Mouse (Mus musculus): Measurements from ENCODE around the gene Sept9. TPM values are rescaled to one million over a fixed set of nuclear protein-coding genes. Genes with fewer than 3 reads are reported as not detected.

The Sept9 gene
- polyA plus RNA-seq, 1 experiment from 2014 or later: 34.5 TPM

- H3K9me3 ChIP-seq (ENCODE audit: low read length): no peaks in the 10 kb centered on the region
- no peak overlapping the region for H3K9ac ChIP-seq (replicated peaks)
- TF ChIP-seq EP300 (IDR thresholded peaks at IDR 0.05; ENCODE audit: low read depth) (no peak), CTCF (IDR thresholded peaks at IDR 0.05; ENCODE audit: low read depth) (no peak)
- H3K4me1 ChIP-seq (ENCODE audit: insufficient read depth): peaks cover 12% of the 10 kb centered on the region
- no peaks in the 10 kb centered on the region for H3K27me3 ChIP-seq (ENCODE audit: insufficient read depth, low read length)
- H3K36me3 ChIP-seq (replicated peaks; ENCODE audit: insufficient read depth, low read length): no peaks in the 10 kb centered on the region
- H3K27ac ChIP-seq (ENCODE audit: low read depth): no peak overlapping the region
- ATAC-seq (no peak), DNase-seq (no peak)
- H3K4me2 ChIP-seq (ENCODE audit: low read depth, low read length): no peak overlapping the region
- no peak overlapping the region for H3K4me3 ChIP-seq (ENCODE audit: low read depth, low read length)
- 52% methylated on average over 5 of the region's 5 CpGs for WGBS (ENCODE audit: insufficient replicate concordance)
Observed at GRCm38 (mm10) chr11:117247541-117247940, 48.1 kb downstream of the Sept9 start.

GRCm38 (mm10) chr11:117248734-117249248 lies 49.3 kb downstream of the Sept9 start:
- Histone ChIP-seq H3K4me1 (ENCODE audit: insufficient read depth) (peaks cover 12% of the 10 kb centered on the region), H3K27ac (ENCODE audit: low read depth) (no peak overlapping the region), H3K4me2 (ENCODE audit: low read depth, low read length) (no peak overlapping the region), H3K27me3 (ENCODE audit: insufficient read depth, low read length) (no peaks in the 10 kb centered on the region), H3K9ac (replicated peaks) (no peak overlapping the region), H3K36me3 (replicated peaks; ENCODE audit: insufficient read depth, low read length) (no peaks in the 10 kb centered on the region), H3K4me3 (ENCODE audit: low read depth, low read length) (no peak overlapping the region), H3K9me3 (ENCODE audit: low read length) (no peaks in the 10 kb centered on the region)
- no peak for TF ChIP-seq EP300 (IDR thresholded peaks at IDR 0.05; ENCODE audit: low read depth)
- TF ChIP-seq CTCF (IDR thresholded peaks at IDR 0.05; ENCODE audit: low read depth): no peak
- 60% methylated on average over 11 of the region's 11 CpGs for WGBS (ENCODE audit: insufficient replicate concordance)
- DNase-seq: no peak
- ATAC-seq: no peak

DNA sequence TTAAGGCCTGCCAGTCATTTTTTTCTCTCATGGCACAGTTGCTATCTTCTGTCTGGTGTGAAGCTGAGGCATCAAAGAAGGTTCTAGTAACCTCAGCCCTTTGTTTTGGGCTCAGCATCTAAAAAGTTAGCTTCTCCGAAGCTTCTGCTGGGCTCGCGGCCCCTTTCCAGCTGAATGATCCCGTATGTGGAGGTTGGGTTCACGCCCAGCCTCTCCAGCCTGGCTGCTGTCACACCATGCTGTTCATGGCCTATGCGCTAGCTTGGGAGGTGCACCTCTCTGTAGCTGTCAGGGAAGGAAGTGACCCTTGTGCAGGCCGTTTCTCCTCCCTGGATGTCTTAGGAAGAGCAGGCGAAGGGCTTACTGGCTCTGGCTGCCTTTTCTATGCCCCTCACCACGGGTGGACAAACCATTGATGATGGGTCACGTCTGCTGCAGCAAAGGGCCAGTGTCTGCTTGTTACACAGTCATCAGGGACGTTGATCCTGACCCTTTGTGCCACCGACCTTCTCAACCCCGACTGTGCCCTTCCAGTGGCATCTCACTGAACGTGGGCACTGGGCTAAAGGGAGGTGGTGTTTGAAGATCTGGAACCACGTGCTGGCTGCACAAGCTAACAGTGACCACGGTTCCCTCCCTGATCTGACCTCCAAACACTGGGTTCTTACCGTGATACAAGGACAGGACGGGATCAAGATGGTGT lies 50.0 kb downstream of the Sept9 start:
- no peaks in the 10 kb centered on the region for H3K27me3 ChIP-seq (ENCODE audit: insufficient read depth, low read length)
- H3K4me3 ChIP-seq (ENCODE audit: low read depth, low read length): no peak overlapping the region
- H3K27ac ChIP-seq (ENCODE audit: low read depth): no peak overlapping the region
- no peak overlapping the region for H3K9ac ChIP-seq (replicated peaks)
- H3K36me3 ChIP-seq (replicated peaks; ENCODE audit: insufficient read depth, low read length): no peaks in the 10 kb centered on the region
- ATAC-seq: no peak
- DNase-seq: no peak
- H3K4me1 ChIP-seq (ENCODE audit: insufficient read depth): peaks cover 12% of the 10 kb centered on the region
- no peaks in the 10 kb centered on the region for H3K9me3 ChIP-seq (ENCODE audit: low read length)
- no peak overlapping the region for H3K4me2 ChIP-seq (ENCODE audit: low read depth, low read length)
- 65% methylated on average over 18 of the region's 18 CpGs for WGBS (ENCODE audit: insufficient replicate concordance)
- TF ChIP-seq CTCF (IDR thresholded peaks at IDR 0.05; ENCODE audit: low read depth) (no peak), EP300 (IDR thresholded peaks at IDR 0.05; ENCODE audit: low read depth) (no peak)

DNA sequence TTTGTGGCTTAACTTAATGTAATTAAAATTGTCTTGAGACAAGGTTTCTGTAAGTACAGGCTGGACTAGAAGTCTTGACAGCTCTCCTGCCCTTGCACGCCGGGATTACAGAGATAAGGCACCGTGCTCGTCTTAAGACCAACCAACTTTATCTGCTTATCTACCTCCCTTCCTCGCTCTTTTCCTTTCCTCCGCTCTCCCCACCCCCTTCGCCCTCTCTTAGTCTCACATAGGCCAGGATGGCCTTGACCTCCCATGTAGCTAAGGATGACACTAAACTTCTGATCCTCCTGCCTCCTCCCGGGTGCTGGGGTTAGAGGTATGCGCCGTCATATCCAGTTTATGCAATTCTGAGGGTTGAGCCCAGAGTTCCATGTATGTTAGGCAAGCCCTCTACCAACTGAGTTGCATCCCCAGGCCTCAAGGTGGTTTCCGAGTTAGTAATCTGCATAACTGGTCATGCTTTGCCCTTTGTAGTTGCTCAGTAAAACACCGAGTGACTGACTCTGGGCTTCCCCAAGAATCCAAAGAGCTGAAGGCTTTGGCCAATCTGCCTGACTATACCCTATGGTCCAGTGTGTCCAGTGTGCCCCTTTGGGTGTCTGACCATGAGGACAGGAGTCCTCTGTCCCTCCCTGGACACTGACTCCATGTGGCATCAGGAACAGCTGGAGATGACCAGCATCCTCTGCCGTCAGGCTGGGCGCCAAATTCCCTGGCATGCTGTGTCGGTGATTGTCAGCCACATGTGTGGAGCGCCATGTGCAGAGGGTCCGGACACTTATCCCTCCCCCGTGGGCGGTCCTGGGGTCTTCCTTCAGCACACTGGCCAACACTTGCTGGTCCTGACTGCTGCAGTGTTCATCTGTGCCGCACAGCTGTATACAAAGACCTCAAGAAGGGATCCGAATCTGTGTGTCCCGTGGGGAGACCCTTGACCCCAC lies 50.8 kb downstream of the Sept9 start:
- Histone ChIP-seq H3K9me3 (ENCODE audit: low read length) (no peaks in the 10 kb centered on the region), H3K4me2 (ENCODE audit: low read depth, low read length) (no peak overlapping the region), H3K4me3 (ENCODE audit: low read depth, low read length) (no peak overlapping the region), H3K4me1 (ENCODE audit: insufficient read depth) (peaks cover 12% of the 10 kb centered on the region), H3K36me3 (replicated peaks; ENCODE audit: insufficient read depth, low read length) (no peaks in the 10 kb centered on the region), H3K9ac (replicated peaks) (no peak overlapping the region), H3K27ac (ENCODE audit: low read depth) (no peak overlapping the region), H3K27me3 (ENCODE audit: insufficient read depth, low read length) (no peaks in the 10 kb centered on the region)
- TF ChIP-seq CTCF (IDR thresholded peaks at IDR 0.05; ENCODE audit: low read depth): no peak
- no peak for TF ChIP-seq EP300 (IDR thresholded peaks at IDR 0.05; ENCODE audit: low read depth)
- WGBS (ENCODE audit: insufficient replicate concordance): 63% methylated on average over 22 of the region's 22 CpGs
- no peak for ATAC-seq
- no peak for DNase-seq

- no peak overlapping the region for H3K4me2 ChIP-seq (ENCODE audit: low read depth, low read length)
- H3K4me3 ChIP-seq (ENCODE audit: low read depth, low read length): no peak overlapping the region
- no peak overlapping the region for H3K9ac ChIP-seq (replicated peaks)
- TF ChIP-seq CTCF (IDR thresholded peaks at IDR 0.05; ENCODE audit: low read depth) (no peak), EP300 (IDR thresholded peaks at IDR 0.05; ENCODE audit: low read depth) (no peak)
- H3K27me3 ChIP-seq (ENCODE audit: insufficient read depth, low read length): no peaks in the 10 kb centered on the region
- DNase-seq: no peak
- H3K27ac ChIP-seq (ENCODE audit: low read depth): no peak overlapping the region
- H3K9me3 ChIP-seq (ENCODE audit: low read length): no peaks in the 10 kb centered on the region
- 78% methylated on average over 4 of the region's 4 CpGs for WGBS (ENCODE audit: insufficient replicate concordance)
- H3K4me1 ChIP-seq (ENCODE audit: insufficient read depth): peaks cover 12% of the 10 kb centered on the region
- no peak for ATAC-seq
- no peaks in the 10 kb centered on the region for H3K36me3 ChIP-seq (replicated peaks; ENCODE audit: insufficient read depth, low read length)
Observed at GRCm38 (mm10) chr11:117251755-117252154, 52.3 kb downstream of the Sept9 start.

- Histone ChIP-seq H3K36me3 (replicated peaks; ENCODE audit: insufficient read depth, low read length) (no peaks in the 10 kb centered on the region), H3K9me3 (ENCODE audit: low read length) (no peaks in the 10 kb centered on the region), H3K9ac (replicated peaks) (no peak overlapping the region), H3K4me1 (ENCODE audit: insufficient read depth) (peaks cover 12% of the 10 kb centered on the region), H3K4me2 (ENCODE audit: low read depth, low read length) (no peak overlapping the region), H3K27me3 (ENCODE audit: insufficient read depth, low read length) (no peaks in the 10 kb centered on the region), H3K4me3 (ENCODE audit: low read depth, low read length) (no peak overlapping the region), H3K27ac (ENCODE audit: low read depth) (no peak overlapping the region)
- TF ChIP-seq EP300 (IDR thresholded peaks at IDR 0.05; ENCODE audit: low read depth): no peak
- no peak for TF ChIP-seq CTCF (IDR thresholded peaks at IDR 0.05; ENCODE audit: low read depth)
- DNase-seq (no peak), ATAC-seq (no peak)
- 85% methylated on average over 13 of the region's 13 CpGs for WGBS (ENCODE audit: insufficient replicate concordance)
Observed at GRCm38 (mm10) chr11:117252846-117253245, 53.4 kb downstream of the Sept9 start.
